Mouse (Mus musculus): ENCODE measurements around the gene Trp73.
A peak's percentile ranks its signal among the peaks of the same experiment; 100 is the strongest.

DNA sequence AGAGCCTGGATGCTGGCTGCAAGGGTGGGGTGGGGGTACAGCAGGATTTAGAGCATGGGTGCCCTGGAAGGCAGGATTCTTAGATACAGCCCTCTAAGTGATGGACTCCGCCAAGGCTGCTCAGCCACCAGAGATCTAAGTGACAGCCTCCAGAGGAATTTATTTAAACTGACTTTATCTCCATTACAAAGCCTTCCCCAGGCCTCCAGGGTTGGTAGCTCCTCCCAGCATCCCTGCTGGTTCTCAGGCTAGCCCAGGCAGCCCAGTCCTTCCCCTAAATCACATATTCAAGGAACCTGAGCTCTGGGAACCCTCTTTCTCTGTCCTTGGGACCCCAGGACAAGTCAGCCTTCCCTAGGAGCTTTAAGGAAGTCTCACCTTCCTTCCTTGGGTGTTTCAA, 58.0 kb downstream of the Trp73 start:
- peak; percentile 81 for TF ChIP-seq EP300 (IDR thresholded peaks at IDR 0.05; ENCODE audit: insufficient read depth, low read depth, low read length)
- TF ChIP-seq POLR2A (IDR thresholded peaks at IDR 0.05; ENCODE audit: insufficient read depth, low read length) = no peak
- TF ChIP-seq CTCF (IDR thresholded peaks at IDR 0.05; ENCODE audit: low read depth, low read length) = no peak

Data from ES-Bruce4 (cell line).